Mouse (Mus musculus): ENCODE measurements around the gene Henmt1. TPM values are rescaled to one million over a fixed set of nuclear protein-coding genes. Genes with fewer than 3 reads are reported as not detected.

The Henmt1 gene
- polyA plus RNA-seq, 1 experiment = not detected

DNA sequence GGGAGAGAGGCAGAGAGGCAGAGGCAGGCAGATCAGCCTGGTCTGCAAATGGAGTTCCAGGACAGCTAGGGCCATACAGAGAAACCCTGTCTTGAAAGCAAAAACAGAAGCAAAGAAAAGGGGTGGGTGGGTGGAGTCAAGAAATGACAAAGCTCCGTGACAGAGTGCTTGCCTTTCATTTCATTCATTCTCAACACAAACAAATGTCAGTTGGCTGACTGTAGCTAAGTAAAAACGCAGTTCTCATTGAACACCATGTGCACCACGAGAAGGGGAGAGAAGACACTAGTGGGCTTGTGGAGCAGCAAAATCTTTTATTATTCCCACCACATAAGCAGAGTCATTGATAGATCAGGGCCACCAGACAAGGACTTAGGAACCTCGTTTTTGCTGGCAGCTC lies 22.8 kb upstream of the Henmt1 start:
- WGBS = 62% methylated on average over 4 of the region's 4 CpGs

DNA sequence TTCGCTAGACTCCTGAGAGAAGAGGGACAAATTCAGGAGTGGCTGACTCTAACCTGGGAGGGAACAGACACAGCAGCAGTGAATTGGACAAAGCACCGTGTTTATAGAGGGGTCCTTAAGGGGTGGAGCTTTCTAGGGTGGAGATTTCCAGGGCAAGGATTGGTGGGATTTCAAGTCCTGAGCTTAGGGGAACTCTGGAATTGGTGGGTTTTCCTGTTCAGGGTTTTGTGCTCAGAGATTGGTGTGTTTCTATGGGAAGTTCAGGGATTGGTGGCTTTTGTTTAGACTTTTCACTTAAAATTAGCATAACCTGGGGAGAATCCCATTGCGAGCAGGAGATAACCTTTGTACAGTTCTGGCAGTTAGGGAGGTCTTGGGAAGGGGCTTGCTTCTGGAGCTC lies 21.7 kb upstream of the Henmt1 start:
- WGBS = 70% methylated on average over 3 of the region's 3 CpGs
- no peaks in the 10 kb centered on the region for H3K27me3 ChIP-seq (ENCODE audit: control insufficient read depth, insufficient read depth, low read length)
- H3K4me3 ChIP-seq (ENCODE audit: low read depth, low read length) = no peak overlapping the region
- H3K27ac ChIP-seq (ENCODE audit: insufficient read depth, low read depth, low read length) = peak overlapping the region; percentile 81; the same call in 1 of the 2 replicates
- H3K4me1 ChIP-seq (ENCODE audit: control insufficient read depth, insufficient read depth, insufficient read length, low read length) = peaks cover 21% of the 10 kb centered on the region; the same call in 1 of the 2 replicates
- no peak for TF ChIP-seq POLR2A (IDR thresholded peaks at IDR 0.05; ENCODE audit: low read depth, low read length)
- no peak for TF ChIP-seq CTCF (IDR thresholded peaks at IDR 0.05; ENCODE audit: extremely low read depth, insufficient read length, insufficient replicate concordance, low read depth, low read length)
- no peaks in the 10 kb centered on the region for H3K36me3 ChIP-seq (ENCODE audit: control insufficient read depth, insufficient read depth, low read length)

More for the DNA sequence above, 22.8 kb upstream of the Henmt1 start:
- Histone ChIP-seq H3K36me3 (ENCODE audit: control insufficient read depth, insufficient read depth, low read length) (no peaks in the 10 kb centered on the region), H3K4me1 (ENCODE audit: control insufficient read depth, insufficient read depth, insufficient read length, low read length) (peaks cover 21% of the 10 kb centered on the region; the same call in 1 of the 2 replicates), H3K4me3 (ENCODE audit: low read depth, low read length) (no peak overlapping the region), H3K27me3 (ENCODE audit: control insufficient read depth, insufficient read depth, low read length) (no peaks in the 10 kb centered on the region), H3K27ac (ENCODE audit: insufficient read depth, low read depth, low read length) (no peak overlapping the region)
- TF ChIP-seq POLR2A (IDR thresholded peaks at IDR 0.05; ENCODE audit: low read depth, low read length) = no peak
- no peak for TF ChIP-seq CTCF (IDR thresholded peaks at IDR 0.05; ENCODE audit: extremely low read depth, insufficient read length, insufficient replicate concordance, low read depth, low read length)

DNA sequence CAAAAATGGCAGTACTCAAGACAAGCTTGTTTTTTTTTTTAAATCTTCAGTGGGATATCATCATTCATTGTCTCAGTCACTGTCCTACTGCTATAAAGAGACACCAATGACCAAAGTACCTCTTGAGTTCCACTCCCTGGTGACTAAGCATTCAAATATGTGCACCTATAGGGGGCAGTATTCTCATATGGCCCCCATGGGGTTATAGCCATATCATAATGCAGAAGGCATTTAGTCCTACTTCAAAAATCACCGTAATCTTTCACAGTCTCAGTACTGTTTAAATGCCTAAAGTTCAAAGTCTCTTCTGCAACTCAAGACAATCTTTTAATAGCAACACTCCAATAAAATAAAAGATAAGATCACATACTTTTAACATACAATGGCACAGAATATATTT lies 20.8 kb upstream of the Henmt1 start:
- Histone ChIP-seq H3K27ac (ENCODE audit: insufficient read depth, low read depth, low read length) (peak overlapping the region; percentile 88), H3K4me3 (ENCODE audit: low read depth, low read length) (no peak overlapping the region), H3K36me3 (ENCODE audit: control insufficient read depth, insufficient read depth, low read length) (no peaks in the 10 kb centered on the region), H3K27me3 (ENCODE audit: control insufficient read depth, insufficient read depth, low read length) (no peaks in the 10 kb centered on the region), H3K4me1 (ENCODE audit: control insufficient read depth, insufficient read depth, insufficient read length, low read length) (peaks cover 21% of the 10 kb centered on the region; the same call in 1 of the 2 replicates)
- 33% methylated on average over 1 of the region's 1 CpGs for WGBS
- TF ChIP-seq CTCF (IDR thresholded peaks at IDR 0.05; ENCODE audit: extremely low read depth, insufficient read length, insufficient replicate concordance, low read depth, low read length) = no peak
- TF ChIP-seq POLR2A (IDR thresholded peaks at IDR 0.05; ENCODE audit: low read depth, low read length) = no peak

DNA sequence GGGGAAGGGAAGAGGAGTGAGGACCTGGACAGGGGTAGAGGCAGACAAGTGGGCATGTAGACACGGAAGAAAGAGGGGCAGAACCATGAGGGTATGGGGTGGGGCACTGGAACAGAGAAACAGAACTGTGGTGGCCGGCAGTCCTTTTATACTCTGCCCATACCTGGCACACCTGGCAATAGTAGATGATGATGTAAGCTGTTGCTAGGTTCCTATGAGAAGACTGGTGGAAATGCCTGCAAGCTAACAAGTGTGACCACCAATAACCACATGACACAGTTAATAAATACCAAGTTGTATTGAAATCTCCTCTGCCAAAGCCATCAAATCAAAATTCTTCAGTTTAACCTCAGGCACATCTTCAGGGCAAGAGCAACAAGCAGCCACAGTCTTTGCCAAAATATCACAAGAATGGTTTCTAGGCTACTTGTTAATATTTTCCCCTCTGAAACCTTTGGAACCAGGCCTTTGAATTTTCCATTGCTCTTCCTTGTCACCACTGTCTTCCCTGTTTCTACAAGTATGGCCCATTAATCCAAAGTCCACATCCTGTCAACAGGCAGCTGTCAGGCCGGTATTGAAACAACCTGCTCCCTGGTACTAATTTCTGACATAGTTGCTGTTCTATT lies 19.1 kb upstream of the Henmt1 start:
- H3K4me3 ChIP-seq (ENCODE audit: low read depth, low read length) = no peak overlapping the region
- no peaks in the 10 kb centered on the region for H3K27me3 ChIP-seq (ENCODE audit: control insufficient read depth, insufficient read depth, low read length)
- 49% methylated on average over 3 of the region's 3 CpGs for WGBS
- H3K27ac ChIP-seq (ENCODE audit: insufficient read depth, low read depth, low read length) = peak overlapping the region; percentile 96
- H3K36me3 ChIP-seq (ENCODE audit: control insufficient read depth, insufficient read depth, low read length) = no peaks in the 10 kb centered on the region
- H3K4me1 ChIP-seq (ENCODE audit: control insufficient read depth, insufficient read depth, insufficient read length, low read length) = peaks cover 24% of the 10 kb centered on the region; the same call in 1 of the 2 replicates
- no peak for TF ChIP-seq CTCF (IDR thresholded peaks at IDR 0.05; ENCODE audit: extremely low read depth, insufficient read length, insufficient replicate concordance, low read depth, low read length)
- no peak for TF ChIP-seq POLR2A (IDR thresholded peaks at IDR 0.05; ENCODE audit: low read depth, low read length)

DNA sequence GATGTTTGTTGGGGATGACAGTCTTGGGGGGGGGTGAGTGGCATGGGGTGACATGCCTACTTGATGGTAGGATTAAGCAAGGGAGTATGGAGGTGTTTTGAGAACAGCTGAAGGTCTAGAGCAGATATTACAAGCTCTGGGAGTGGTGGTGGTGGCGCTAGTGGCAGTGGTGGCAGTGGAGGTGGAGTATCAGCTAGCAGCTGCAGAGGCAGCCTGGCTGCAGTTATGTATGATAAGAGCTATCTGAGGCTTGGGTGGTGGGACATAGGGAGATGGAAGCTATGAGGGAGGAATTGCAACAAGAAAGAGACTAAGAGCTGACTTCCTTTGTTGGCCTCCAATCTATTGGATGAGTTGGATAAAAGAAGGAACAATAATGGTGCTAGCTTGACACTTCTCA lies 17.9 kb upstream of the Henmt1 start:
- H3K27ac ChIP-seq (ENCODE audit: insufficient read depth, low read depth, low read length) = no peak overlapping the region
- no peak for TF ChIP-seq CTCF (IDR thresholded peaks at IDR 0.05; ENCODE audit: extremely low read depth, insufficient read length, insufficient replicate concordance, low read depth, low read length)
- no peak for TF ChIP-seq POLR2A (IDR thresholded peaks at IDR 0.05; ENCODE audit: low read depth, low read length)
- peaks cover 26% of the 10 kb centered on the region; the same call in 1 of the 2 replicates for H3K4me1 ChIP-seq (ENCODE audit: control insufficient read depth, insufficient read depth, insufficient read length, low read length)
- H3K4me3 ChIP-seq (ENCODE audit: low read depth, low read length) = no peak overlapping the region
- H3K27me3 ChIP-seq (ENCODE audit: control insufficient read depth, insufficient read depth, low read length) = no peaks in the 10 kb centered on the region
- 92% methylated on average over 1 of the region's 1 CpGs for WGBS
- no peaks in the 10 kb centered on the region for H3K36me3 ChIP-seq (ENCODE audit: control insufficient read depth, insufficient read depth, low read length)

DNA sequence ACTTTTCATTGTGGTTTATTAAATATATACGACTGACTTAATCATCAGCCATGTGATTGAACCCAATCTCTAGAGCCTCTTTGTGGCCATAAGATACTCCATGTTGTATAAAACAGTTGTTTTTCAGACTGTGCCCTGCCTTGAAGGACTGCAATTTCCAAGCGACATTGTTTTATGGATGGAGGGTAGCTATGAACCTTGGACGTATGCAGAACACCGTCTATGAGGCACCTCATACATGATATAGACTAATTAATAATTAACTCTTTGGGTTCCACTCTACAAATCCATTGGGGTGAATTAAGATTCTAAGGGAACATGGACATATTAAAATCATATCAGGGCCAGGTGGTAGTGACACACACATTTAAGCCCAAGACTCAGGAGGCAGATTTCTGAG lies 14.0 kb upstream of the Henmt1 start:
- TF ChIP-seq POLR2A (IDR thresholded peaks at IDR 0.05; ENCODE audit: low read depth, low read length) = no peak
- no peak for TF ChIP-seq CTCF (IDR thresholded peaks at IDR 0.05; ENCODE audit: extremely low read depth, insufficient read length, insufficient replicate concordance, low read depth, low read length)
- Histone ChIP-seq H3K36me3 (ENCODE audit: control insufficient read depth, insufficient read depth, low read length) (no peaks in the 10 kb centered on the region), H3K4me3 (ENCODE audit: low read depth, low read length) (no peak overlapping the region), H3K27me3 (ENCODE audit: control insufficient read depth, insufficient read depth, low read length) (no peaks in the 10 kb centered on the region), H3K27ac (ENCODE audit: insufficient read depth, low read depth, low read length) (peak overlapping the region; percentile 77), H3K4me1 (ENCODE audit: control insufficient read depth, insufficient read depth, insufficient read length, low read length) (peaks cover 11% of the 10 kb centered on the region; the same call in 1 of the 2 replicates)
- 37% methylated on average over 4 of the region's 4 CpGs for WGBS

DNA sequence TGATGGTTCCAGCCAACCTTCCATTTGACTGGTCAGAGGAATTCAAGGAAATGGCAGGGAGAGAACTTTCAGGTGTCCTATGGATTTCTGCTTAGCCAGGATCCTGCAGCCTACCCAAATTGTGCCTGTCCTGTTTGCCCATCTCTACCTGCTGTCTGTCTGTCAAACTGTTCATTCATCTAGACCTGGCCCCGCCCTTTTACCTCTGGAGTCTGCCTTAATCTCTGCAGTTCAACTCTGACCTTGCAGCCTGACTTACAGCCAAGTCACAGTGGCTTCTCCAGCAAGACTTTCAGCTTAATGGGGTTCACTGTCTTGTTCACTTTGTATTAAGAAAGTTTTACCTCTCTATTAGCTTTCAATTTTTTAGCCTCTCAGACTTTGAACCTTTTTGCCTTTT lies 13.4 kb upstream of the Henmt1 start:
- TF ChIP-seq CTCF (IDR thresholded peaks at IDR 0.05; ENCODE audit: extremely low read depth, insufficient read length, insufficient replicate concordance, low read depth, low read length) = no peak
- no peak for TF ChIP-seq POLR2A (IDR thresholded peaks at IDR 0.05; ENCODE audit: low read depth, low read length)
- H3K4me3 ChIP-seq (ENCODE audit: low read depth, low read length) = no peak overlapping the region
- no peaks in the 10 kb centered on the region for H3K36me3 ChIP-seq (ENCODE audit: control insufficient read depth, insufficient read depth, low read length)
- H3K4me1 ChIP-seq (ENCODE audit: control insufficient read depth, insufficient read depth, insufficient read length, low read length) = peaks cover 8% of the 10 kb centered on the region; the same call in 1 of the 2 replicates
- peak overlapping the region; percentile 77 for H3K27ac ChIP-seq (ENCODE audit: insufficient read depth, low read depth, low read length)
- H3K27me3 ChIP-seq (ENCODE audit: control insufficient read depth, insufficient read depth, low read length) = no peaks in the 10 kb centered on the region
- WGBS = 77% methylated on average over 1 of the region's 1 CpGs

Measured in small intestine, adult 2 months (tissue).